Mouse (Mus musculus) telencephalon, adult 2 months (tissue): ENCODE results near the gene Gpcpd1.
A peak's percentile ranks its signal among the peaks of the same experiment; 100 is the strongest.

Experiments
- DNase-seq: peaks from one replicate; pipeline ENCODE4 v3.0.0-alpha.2; 2011; ENCODE audit warnings: low read depth, low spot score

Gene Gpcpd1

DNA sequence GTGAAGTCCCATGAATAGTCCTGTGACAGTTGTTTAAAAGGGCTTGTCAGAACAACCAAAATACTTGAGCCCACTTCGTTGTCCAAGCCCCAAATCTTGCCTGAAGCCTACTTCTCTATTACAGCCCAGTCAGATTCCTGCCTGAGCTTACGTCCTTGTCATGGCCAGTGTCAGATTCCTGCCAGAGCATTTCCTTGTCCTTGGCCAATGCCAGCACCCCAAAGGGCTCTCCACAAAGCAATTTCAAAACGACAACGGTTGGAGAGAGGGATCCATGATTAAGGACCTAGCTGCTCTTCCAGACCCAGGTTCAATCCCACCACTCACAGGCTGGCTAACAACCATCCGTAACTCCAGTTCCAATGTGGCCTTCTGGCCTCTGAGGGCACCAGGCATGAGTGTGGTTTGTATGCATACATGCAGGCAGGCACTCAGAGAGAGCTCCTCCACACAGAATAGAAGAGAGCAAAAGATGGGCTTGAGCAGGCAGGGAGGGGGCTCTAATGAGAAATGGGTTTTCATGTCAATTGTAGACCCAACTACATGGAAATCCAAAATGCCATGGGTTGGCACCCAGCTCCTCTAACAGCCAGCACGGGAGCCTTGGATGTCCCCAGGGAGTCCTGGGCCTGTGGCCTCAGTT is 70.2 kb downstream of the Gpcpd1 start:
- DNase-seq = no peak

DNA sequence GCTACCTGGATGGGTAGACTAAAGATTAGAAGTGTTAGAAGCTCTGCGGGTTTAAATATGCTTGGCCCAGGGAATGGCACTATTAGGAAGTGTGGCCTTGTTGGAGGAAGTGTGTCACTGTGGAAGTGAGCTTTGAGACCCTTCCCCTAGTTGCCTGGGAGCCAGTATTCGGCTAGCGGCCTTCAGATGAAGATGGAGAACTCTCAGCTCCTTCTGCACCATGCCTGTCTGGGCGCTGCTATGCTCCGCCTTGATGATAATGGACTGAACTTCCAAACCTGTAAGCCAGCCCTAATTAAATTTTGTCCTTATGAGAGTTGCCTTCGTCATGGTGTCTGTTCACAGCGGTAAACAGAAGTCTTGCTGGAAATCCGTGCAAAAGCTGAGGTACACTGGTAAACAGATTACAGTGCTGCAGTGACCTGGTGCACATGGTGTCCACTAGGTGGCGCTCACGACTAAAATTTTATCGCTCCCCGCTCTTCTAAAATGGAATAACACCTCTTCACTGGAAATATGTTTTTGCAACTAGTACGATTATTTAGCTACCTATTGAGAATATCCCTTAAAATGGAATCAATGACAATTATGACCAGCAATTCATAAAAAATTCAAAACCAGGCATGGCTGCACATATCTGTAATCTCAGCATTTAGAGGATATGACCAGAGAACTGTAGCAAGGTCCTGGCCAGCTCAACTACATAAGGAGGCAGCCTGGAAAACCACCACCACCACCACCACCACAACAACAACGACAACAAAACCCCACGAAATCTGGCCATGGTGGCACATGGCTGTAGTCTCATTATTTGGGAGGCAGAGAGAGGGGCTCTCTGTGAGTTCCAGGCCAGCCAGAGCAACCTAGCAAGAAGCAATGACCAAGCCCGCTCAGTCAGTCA is 71.1 kb downstream of the Gpcpd1 start:
- DNase-seq = peak; percentile 67

DNA sequence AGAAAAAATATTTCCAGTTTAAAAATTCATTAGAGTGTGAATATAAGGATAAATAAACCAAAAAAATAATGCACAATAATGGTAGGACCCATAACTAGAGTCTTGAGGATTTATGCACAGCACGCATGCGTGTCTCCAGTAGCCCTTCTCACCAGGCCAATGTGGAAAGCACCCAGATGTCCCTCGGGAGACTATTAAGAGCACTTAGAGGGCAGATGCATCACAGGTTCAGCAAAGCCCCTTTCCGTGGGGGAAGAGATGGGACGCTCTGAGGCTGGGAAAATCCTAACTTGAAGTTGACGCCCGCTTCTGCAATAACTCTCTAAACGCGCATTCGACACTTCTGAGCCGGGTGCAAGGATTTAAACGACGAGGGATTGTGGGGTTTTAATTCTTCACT is 71.9 kb downstream of the Gpcpd1 start:
- DNase-seq = no peak

DNA sequence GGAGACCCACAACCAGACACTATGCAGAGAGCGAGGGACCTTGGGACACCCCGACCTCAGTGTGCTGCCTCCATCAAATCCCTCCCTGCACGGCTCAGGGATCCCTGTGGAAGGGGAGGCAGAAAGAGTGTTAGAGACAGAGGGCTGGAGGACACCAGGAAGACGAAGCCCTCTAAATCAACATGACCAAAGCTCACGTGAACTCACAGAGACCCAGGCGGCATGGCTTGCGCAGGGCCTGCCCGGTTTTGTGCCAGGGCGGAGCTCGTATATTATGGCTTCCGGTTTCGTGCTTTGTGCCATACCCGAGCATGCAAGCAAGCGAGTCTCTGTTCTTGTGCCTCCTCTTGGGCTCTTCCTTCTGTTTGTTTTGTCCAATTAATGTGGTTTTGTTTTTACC is 72.5 kb downstream of the Gpcpd1 start:
- DNase-seq = no peak

DNA sequence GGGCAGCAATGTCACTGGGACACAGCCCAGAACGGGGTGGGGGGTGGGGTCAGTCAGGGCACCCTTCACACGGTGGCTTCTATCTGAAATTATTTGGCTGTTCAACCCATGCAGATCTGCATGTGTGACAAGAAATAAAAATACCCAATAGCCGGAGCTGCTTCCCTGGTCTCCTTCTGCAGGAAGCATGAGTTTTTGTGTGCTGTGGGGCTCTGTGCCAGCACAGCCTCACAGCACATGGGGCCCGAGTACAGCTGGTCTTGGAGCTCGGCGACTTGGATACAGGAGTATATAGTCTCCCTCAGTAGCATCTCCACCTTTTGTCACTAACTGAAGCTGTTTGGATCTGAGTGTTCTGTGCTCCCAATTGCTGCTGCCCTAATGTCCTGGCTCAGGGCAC is 73.2 kb downstream of the Gpcpd1 start:
- peak; percentile 58 for DNase-seq

DNA sequence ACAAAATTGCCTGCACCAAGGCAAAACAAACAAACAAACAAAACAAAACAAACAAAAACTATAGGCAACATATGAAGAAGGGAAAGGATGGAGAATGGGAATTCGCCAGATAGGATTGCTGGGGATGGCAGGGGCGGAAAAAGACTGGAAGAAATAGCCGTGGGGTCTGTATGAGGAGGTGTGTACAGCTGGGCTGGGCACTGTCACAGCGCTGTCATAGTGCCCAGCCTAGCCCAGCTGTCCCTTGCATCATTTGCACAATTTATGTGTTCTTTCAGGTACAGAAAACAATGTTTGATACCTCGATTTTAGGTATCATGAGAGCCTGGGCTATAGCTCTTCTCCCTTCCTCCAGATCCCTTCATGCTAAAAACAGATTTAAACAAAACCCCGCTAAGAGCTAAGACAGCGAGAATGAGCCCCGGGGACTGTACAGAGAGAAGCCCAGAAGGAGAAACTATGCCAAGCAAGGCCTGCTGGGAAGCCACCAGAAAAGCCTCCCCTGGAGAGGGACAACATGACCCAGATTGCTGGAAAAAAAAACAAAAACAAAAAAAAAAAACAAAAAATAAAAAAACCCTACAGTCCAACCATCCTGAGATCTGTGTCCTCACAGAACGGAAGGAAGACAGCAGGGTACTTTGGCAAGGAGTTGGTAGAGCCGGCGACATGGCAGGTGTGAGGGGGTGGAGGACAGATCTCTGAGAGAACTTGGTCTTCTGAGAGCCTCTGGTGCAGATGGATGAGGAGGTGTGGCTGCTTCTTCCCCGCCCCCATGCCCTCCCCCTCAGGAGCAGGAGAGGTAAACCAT is 74.0 kb downstream of the Gpcpd1 start:
- peak; percentile 84 for DNase-seq

DNA sequence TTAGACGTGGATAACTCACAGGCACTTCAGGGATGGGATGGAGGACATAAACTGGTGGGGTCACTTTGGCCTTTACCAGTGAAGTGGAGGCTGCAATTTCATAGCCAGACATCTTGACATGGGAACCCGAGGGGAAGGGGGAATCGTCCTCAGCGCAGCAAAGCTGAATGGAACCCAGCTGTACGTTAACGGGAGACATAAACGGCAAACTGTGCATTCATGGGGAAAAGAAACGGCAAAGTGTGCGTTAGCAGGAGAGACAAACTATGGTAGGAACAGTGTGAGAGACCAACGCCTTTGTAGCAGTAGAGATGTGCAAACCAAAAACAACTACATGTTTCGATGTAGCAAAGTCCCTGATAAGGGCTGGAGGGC is 74.6 kb downstream of the Gpcpd1 start:
- no peak for DNase-seq

DNA sequence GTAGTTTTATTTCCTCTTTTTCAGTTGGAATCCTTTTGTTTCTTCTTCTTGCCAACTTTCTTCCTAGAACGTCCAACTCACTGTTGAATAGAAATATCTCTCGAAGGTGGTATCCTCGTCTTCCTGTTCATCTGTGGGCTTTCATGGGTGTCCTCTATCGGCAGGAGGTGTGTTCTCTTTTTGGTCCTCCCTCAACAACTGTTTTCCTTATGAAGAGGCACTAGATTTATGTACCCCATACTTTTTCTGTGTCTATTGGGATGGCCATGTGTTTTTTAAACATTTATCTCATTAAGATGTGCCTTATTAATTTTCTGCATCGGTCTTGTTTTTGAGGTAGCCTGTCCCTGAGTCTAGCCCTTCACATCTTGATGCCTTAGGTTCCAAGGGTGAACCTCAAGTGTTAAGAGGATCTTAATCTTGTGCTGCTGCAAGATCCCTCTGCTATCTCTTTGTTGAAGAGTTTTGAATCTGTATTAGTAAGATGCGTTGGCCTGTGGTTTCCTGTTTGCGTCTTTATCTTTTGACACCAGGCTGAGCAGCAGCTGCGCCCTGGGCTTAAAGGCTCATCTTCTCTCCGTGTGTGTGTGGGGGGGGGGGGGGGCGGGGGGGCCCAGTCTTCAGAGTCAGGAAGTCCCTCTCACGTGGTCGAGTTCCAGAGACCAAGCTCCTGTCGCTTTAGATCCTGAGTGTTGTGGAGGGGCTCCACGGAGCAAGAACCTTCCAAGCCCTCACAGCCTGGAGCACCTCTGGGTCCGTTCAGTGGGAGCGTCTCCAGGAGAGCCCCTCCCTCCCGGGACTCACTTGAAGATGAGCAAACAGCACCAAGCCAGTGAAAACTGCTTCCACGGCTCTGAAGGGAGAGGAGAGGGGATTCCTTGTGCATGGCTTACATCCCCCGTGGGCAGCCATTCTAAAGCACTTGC is 75.2 kb downstream of the Gpcpd1 start:
- no peak for DNase-seq

DNA sequence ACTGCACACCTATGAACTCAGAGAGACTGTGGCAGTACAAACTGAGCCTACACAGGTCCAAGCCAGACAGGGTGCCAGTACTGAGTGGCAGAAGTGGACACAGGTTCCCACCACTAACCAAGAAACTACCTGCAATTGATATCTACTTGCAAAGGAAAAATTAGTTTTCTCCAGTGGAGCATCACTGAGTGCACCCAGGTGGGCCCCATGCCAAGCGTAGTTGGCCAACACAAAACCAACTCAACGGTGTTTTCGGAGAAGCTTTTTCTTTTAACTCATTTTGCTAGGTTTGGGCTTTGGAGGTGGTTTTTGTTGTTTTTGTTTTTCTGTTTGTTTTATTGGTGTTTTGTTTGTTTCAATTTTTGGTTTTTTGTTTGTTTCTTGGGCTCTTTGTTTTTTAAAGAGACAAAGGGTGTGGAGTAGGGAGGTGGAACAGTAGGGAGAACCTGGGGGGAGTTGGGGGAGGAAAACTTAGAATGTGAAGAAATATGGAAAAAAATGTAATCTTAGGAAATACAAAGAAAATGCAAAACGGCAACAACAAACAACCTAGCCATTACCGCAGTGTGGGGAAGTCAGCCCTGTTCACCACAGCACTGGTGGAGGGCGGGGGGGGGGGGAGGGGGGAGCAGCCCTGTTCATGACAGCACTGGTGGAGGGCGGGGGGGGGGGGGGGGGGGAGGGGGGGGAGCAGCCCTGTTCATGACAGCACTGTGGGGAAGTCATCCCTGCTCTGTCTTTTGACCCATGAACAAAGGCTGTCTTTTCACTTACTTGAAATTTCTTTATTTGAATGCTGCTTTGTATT is 76.3 kb downstream of the Gpcpd1 start:
- no peak for DNase-seq

DNA sequence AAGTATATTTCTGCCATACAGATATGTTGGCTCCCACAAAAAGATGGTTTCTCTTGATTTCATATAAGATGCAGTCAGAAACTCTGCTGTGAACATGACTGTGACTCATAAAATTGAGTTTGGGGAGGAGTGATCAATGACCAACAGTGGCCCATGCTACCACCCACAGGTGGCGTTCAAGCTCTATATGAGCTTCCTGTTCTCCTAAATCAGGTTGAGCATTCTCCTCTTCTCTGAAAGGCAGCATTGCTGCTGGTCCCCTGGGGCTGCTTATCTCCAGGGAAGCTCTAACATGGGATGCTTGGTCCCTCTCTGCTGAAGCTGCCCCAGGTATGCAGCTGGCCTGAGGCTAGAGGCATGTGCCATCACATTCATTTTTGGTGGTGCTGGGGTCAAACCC is 77.8 kb downstream of the Gpcpd1 start:
- no peak for DNase-seq

DNA sequence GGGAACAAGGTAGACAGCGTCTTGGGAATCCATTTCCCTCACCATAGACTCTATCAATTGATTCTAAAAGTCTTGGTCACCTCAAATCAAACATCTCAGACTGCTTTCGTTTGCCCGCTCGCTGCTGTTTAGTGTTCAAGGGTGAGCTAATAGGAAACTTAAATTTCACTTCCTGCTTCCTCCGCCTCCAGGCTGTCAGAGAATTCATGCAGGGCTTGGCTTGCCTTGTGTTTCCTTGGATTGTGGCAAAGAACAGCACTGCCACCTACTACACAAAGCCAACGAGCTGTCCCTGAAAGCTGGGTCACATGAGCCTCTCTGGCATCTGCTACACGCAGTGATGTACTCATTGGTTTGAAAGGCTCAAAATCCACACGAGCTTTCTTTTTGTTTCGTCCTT is 78.3 kb downstream of the Gpcpd1 start:
- DNase-seq = peak; percentile 82

DNA sequence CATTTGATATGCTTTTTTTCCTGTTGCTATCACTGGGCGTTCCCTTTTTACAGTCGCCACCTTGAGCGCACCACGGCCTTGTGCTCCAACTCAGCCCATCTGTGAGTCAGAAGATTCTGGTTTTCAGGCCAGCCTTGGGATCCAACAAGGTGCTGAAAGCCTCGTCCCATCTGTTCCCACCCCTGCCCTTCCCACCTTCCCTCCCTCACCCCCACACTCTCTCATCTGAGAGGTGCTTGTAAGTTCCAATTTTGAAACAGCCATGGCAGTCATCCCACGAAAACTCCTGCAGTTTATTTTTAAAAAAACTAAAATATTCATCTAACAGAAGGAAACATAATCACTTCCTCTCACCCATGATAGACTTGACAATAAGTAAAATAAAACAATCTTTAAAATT is 80.0 kb downstream of the Gpcpd1 start:
- DNase-seq = peak; percentile 78

DNA sequence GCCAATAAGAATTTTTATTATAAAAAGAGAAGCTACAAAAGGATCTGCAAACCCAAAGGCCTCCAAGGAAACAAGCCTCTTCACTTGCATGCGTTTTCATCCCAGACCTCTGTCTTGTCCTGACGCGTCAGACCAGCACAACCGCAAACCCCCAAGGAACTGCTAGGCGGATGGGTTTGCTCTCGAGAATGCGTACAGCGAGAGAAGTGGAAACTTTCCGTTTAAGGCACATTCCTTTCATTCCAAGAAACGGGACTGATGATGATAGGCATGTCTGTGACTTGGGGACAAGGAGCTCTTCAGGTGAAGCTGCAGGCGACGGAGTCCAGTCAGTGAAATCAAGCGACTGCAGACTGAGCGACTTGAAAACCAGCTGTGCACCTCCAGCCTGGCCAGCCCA is 80.4 kb downstream of the Gpcpd1 start:
- no peak for DNase-seq

DNA sequence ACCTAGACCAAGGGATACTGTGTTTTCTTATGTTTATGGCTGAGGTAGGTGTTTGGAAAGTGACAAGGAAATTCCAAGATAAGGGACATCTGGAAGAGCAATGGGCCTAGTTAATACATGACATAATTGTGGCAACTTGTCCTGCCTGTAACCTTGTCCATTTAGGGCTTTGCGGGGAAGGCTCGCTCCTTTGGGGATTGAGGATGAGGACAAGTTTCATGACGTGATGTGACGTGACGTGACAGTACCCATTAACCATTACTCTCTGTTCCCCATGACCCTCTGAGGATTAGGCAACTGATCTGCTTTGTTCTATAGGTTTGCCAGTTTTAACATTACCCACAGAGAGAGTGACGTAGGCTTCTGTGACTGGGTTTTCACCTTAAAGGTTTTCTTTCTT is 81.7 kb downstream of the Gpcpd1 start:
- no peak for DNase-seq

DNA sequence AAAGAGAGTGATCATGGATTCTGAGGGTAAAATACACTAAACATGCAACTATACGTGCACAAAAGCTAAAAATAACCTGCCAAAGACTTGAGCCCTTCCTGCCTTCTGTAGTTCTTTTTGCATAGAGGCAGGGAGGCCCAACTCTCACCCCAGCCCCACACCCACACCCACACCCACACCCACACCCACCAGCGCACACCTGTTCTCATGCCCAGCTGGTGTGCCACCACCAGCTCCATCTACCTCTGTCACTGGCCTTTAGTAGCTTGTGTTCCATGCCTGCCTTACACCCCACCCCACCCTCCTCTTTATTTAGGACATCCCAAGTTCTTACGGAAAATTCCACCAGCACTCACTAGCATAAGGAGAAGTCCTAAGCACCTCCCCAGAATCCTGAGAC is 89.2 kb downstream of the Gpcpd1 start:
- DNase-seq = no peak

DNA sequence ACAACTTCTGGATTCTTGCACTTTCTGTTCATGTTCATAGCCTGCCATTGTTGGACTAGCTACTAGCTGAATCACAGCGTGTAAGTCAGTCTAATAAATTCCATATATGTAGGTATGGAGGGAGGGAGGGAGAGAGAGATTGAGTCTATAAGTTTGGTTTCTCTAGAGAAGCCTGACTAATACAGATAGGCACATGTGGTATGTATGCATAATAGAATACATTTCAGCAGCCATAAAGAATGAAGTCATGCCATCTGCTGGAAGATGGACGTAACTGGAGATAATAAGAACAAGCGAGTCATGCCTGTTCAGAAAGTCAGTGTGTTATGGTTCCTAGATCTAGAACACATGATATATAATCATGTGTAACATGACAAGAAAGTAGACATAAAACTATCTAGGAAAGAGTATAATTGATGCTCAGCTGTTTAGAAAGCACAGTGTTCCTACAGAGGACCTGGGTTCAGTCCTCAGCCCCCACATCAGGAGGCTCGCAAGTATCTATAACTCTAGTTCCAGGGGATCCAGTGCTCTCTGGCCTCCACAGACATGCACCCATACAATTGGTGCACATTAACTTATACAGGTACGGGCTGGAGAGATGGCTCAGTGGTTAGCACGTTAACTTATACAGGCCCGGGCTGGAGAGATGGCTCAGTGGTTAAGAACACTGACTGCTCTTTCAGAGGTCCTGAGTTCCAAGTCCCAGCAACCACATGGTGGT is 90.0 kb downstream of the Gpcpd1 start:
- DNase-seq = no peak

DNA sequence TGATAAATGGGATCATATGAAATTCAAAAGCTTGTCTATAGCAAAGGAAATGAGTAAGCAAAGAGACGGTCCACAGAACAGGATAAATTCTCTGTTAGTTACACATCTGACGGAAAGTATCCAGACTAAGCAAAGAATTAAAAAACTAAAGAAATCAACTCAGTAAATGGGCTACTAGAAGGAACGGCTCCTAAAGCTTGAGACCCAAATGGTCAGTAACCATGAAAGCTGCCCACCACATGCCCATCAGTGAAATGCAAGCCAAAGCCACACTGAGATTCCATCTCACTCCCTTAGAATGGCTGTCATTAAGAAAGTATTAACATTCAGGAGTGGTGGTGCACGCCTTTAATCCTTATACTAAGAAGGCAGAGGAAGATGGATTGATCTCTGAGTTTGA is 94.3 kb downstream of the Gpcpd1 start:
- DNase-seq = no peak

DNA sequence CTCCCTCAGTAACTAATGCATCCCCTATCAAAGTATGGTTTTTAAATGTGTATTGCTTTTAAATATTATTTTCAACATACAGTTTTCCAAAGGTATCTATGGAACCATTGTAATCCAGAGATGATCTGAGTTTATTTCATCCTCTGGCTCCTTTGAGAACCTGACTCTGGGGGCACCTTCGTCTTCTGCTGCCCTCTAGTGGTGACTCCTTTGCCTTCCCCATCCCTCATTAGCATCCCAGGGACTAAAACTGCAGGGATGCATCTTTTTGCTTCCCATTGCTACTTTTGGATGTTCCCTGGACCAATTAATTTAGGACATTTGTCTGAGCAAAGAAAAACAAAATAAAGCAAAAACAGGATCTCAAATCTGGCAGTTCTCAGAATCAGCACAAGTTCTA is 102.1 kb downstream of the Gpcpd1 start:
- DNase-seq = no peak

DNA sequence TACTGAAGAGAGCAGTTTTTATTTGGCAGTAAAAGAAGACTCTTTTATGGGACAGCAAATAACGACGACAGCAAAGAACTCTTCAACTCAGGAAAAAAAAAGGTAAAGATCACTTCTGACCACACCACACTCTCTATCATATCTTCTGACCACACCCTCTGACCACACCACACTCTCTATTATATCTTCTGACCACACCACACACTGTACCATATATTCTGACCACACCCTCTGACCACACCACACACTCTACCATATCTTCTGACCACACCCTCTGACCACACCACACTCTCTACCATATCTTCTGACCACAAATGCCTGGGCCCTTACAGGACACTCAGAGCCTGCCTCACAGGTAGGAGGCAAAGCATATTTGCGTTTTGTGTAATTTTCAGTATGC is 106.0 kb downstream of the Gpcpd1 start:
- no peak for DNase-seq
